8 mouse cellular contexts compared by ENCODE assay signal in genomic region chr10:17983313-17983712, GRCm38 (mm10). TPM values are rescaled to one million over a fixed set of nuclear protein-coding genes. Genes with fewer than 3 reads are reported as not detected.
A peak's percentile ranks its signal among the peaks of the same experiment; 100 is the strongest.
DNase-seq lines count a peak whose midpoint lies in the region.

No protein-coding gene starts in this region.

- peak; percentile 18 for DNase-seq in adrenal gland, adult 2 months
- no peak for DNase-seq in adrenal gland, adult 8-10 months
- DNase-seq in left cerebral cortex, postnatal 4 days = peak; percentile 92
- DNase-seq in left cerebral cortex, adult 9 months (ENCODE audit: low spot score in 2 of 2) = no peak
- peak; percentile 29 to 81 for DNase-seq in cerebellum, postnatal 4 days (ENCODE audit: low spot score in 2 of 2)
- peak; percentile 8 to 37 for DNase-seq in kidney, postnatal 25 days
- no peak for DNase-seq in lung, postnatal 10 days
- no peak for DNase-seq in thymus, postnatal 36 days

- intact Hi-C loops in left cerebral cortex, postnatal 4 days (cut with DNase I) = no loop called here

RNA-seq across cellular contexts. Expression of gene Heca, which starts 35.4 kb away (rescaled TPM):
- 10 to 100 TPM; 25.5 to 26.3 TPM for total RNA-seq in adrenal gland, adult 2 months (2021)
- 9.1 and 11.7 TPM in 2 replicates for polyA plus RNA-seq in adrenal gland, adult 2 months (2012; rRNA removed)
- total RNA-seq in adrenal gland, adult 8-10 months (2022) = 10 to 100 TPM; 22.5 to 42.2 (median 30.2) TPM
- total RNA-seq in left cerebral cortex, postnatal 4 days (2021) = 10 to 100 TPM; 37.3 to 40.9 TPM

RNA-seq across cellular contexts. Expression of gene Abracl, which starts 39.8 kb away (rescaled TPM):
- total RNA-seq in adrenal gland, adult 2 months (2021) = 10 to 100 TPM; 18.2 to 18.8 TPM
- polyA plus RNA-seq in adrenal gland, adult 2 months (2012; rRNA removed) = 5.7 and 6.0 TPM in 2 replicates
- 10 to 100 TPM; 14.6 to 33.2 (median 18.8) TPM for total RNA-seq in adrenal gland, adult 8-10 months (2022)
- total RNA-seq in left cerebral cortex, postnatal 4 days (2021) = 10 to 100 TPM; 40.1 to 49.3 TPM

Comparison
In these comparisons a context has a peak if more than half of its experiments do, and no peak if none do; other contexts are left out.
1. DNase-seq: peak in adrenal gland, adult 2 months (single experiment), left cerebral cortex, postnatal 4 days (single experiment), cerebellum, postnatal 4 days (2 of 2) and kidney, postnatal 25 days (2 of 2); none in adrenal gland, adult 8-10 months (single experiment), left cerebral cortex, adult 9 months (0 of 2), lung, postnatal 10 days (single experiment) and thymus, postnatal 36 days (0 of 2).